Mouse (Mus musculus): Measurements from ENCODE around the gene Sf3b1.

- TF ChIP-seq CTCF (IDR thresholded peaks at IDR 0.05; ENCODE audit: low read depth, low read length) (no peak), GATA1 (IDR thresholded peaks at IDR 0.05; ENCODE audit: borderline replicate concordance, low read length) (no peak), POLR2AphosphoS5 (IDR thresholded peaks at IDR 0.05; ENCODE audit: insufficient replicate concordance, low read depth, low read length) (no peak)
These were observed 5.4 kb downstream of the Sf3b1 start for GRCm38 (mm10) chr1:55021907-55022306.

Measured in G1E (cell line).